Mouse (Mus musculus) left cerebral cortex, adult 11 months (tissue): ENCODE data around the gene Zdhhc5.

Experiments
- DNase-seq: peaks from one replicate; pipeline ENCODE4 v3.0.0; 2022; ENCODE audit warnings: low spot score

Gene Zdhhc5

GRCm38 (mm10) chr2:84714811-84715561 is at the start of gene Zdhhc5:
Gene Zdhhc5, minus strand, starts transcription at chr2:84715180.
- DNase-seq, result peak; percentile 97

GRCm38 (mm10) chr2:84762818-84763217 is 47.8 kb upstream of the Zdhhc5 start:
- DNase-seq, result no peak

GRCm38 (mm10) chr2:84762295-84762694 is 47.3 kb upstream of the Zdhhc5 start:
- no peak for DNase-seq

- no peak for DNase-seq
These were observed 46.9 kb upstream of the Zdhhc5 start for GRCm38 (mm10) chr2:84761840-84762239.

GRCm38 (mm10) chr2:84761309-84761708 is 46.3 kb upstream of the Zdhhc5 start:
- no peak for DNase-seq

GRCm38 (mm10) chr2:84760777-84761176 is 45.8 kb upstream of the Zdhhc5 start:
- no peak for DNase-seq

GRCm38 (mm10) chr2:84758542-84759127 is 43.7 kb upstream of the Zdhhc5 start:
- DNase-seq, result peak; percentile 57

- no peak for DNase-seq
These were observed 42.2 kb upstream of the Zdhhc5 start for GRCm38 (mm10) chr2:84757026-84757682.

GRCm38 (mm10) chr2:84756245-84756644 is 41.3 kb upstream of the Zdhhc5 start:
- no peak for DNase-seq

GRCm38 (mm10) chr2:84750115-84750514 is 35.1 kb upstream of the Zdhhc5 start:
- no peak for DNase-seq

- no peak for DNase-seq
These were observed 29.1 kb upstream of the Zdhhc5 start for GRCm38 (mm10) chr2:84744126-84744525.

GRCm38 (mm10) chr2:84743561-84743960 is 28.6 kb upstream of the Zdhhc5 start, which contains the start of gene Gm19426:
Gene Gm19426, minus strand, starts transcription at chr2:84743655.
- peak; percentile 51 for DNase-seq

GRCm38 (mm10) chr2:84742451-84743283 is 27.7 kb upstream of the Zdhhc5 start:
- DNase-seq, result no peak

- no peak for DNase-seq
These were observed 27.0 kb upstream of the Zdhhc5 start for GRCm38 (mm10) chr2:84741841-84742450.

GRCm38 (mm10) chr2:84740608-84741333 is 25.8 kb upstream of the Zdhhc5 start:
- no peak for DNase-seq

- no peak for DNase-seq
These were observed 23.4 kb upstream of the Zdhhc5 start for GRCm38 (mm10) chr2:84738271-84738911.

GRCm38 (mm10) chr2:84737451-84737925 is 22.5 kb upstream of the Zdhhc5 start:
- DNase-seq, result no peak

- DNase-seq, result no peak
These were observed 21.6 kb upstream of the Zdhhc5 start for GRCm38 (mm10) chr2:84736312-84737161.

- DNase-seq, result no peak
These were observed 20.5 kb upstream of the Zdhhc5 start for GRCm38 (mm10) chr2:84735346-84735920.
